Mouse (Mus musculus): ENCODE results near the gene Fut7. TPM values are rescaled to one million over a fixed set of nuclear protein-coding genes. Genes with fewer than 3 reads are reported as not detected.
A peak's percentile ranks its signal among the peaks of the same experiment; 100 is the strongest.

Gene Fut7
- total and polyA plus RNA-seq, 3 experiments: 0.17 to 0.57 (median 0.17) TPM

DNA sequence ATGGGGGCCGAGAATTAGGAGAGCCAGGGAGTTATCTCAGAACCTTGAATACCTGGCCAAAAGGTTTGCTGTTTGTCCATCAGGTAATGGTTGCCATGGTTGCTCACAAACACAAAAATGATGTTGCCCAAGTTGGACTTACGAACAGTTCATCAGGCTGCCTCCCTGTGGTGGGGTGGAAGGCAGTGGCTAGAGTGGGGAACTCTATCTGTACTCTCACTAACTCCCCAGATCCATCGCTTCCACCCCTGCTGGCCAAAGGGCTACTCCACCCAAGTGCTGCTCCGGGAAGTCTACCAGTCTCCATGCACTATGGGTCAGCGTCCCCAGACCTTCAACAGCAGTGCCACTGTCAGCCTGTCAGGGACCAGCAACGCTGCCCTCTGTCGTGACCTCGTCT, 24.0 kb upstream of the Fut7 start, which contains the start of gene Npdc1:
Gene Npdc1, plus strand, starts transcription at position 301 of the 400 bp plus-strand sequence.
- in situ Hi-C loops (cut with MboI; ENCODE audit: low pct_ligation_motif_present, low pct_unique_long_range_greater_than_20kb, low sequenced_read_pairs): no loop called here

GRCm38 (mm10) chr2:25400291-25400690, 22.8 kb upstream of the Fut7 start:
- H3K4me1 ChIP-seq (ENCODE audit: control insufficient read depth in 1 of 2, insufficient read depth in 2 of 2): no peaks in the 10 kb centered on the region
- H3K36me3 ChIP-seq (replicated peaks in 1 of 2; ENCODE audit: control insufficient read depth in 1 of 2, insufficient read depth in 1 of 2, low read length in 1 of 2): no peaks in the 10 kb centered on the region
- no peak for DNase-seq (ENCODE audit: extremely low read depth)
- TF ChIP-seq E2F4 (IDR thresholded peaks at IDR 0.05; ENCODE audit: insufficient replicate concordance, low read depth, low read length) (no peak), GABPA (IDR thresholded peaks at IDR 0.05; ENCODE audit: insufficient replicate concordance, low read depth, low read length) (no peak), TBP (conservative IDR thresholded peaks at IDR 0.05; ENCODE audit: low read depth, low read length) (no peak), CHD1 (IDR thresholded peaks at IDR 0.05; ENCODE audit: low read depth, low read length) (no peak), ZMIZ1 (IDR thresholded peaks at IDR 0.05; ENCODE audit: low read depth, low read length) (no peak), NELFE (IDR thresholded peaks at IDR 0.05; ENCODE audit: low read depth, low read length) (no peak), ZNF384 (IDR thresholded peaks at IDR 0.05; ENCODE audit: low read depth, low read length) (no peak), MAFK (IDR thresholded peaks at IDR 0.05; ENCODE audit: insufficient replicate concordance, low read length) (no peak), POLR2AphosphoS2 (IDR thresholded peaks at IDR 0.05; ENCODE audit: low read depth, low read length) (no peak), PAX5 (IDR thresholded peaks at IDR 0.05; ENCODE audit: low read length) (no peak)
- H3K79me2 ChIP-seq (replicated peaks; ENCODE audit: control insufficient read depth, extremely low read depth, insufficient read depth, poor library complexity, severe bottlenecking): no peaks in the 10 kb centered on the region
- no peak overlapping the region for H3K4me3 ChIP-seq (replicated peaks in 1 of 3; ENCODE audit: low read depth in 2 of 3, low read length in 2 of 3, poor library complexity in 1 of 3)
- no peak overlapping the region for H3K27ac ChIP-seq (ENCODE audit: insufficient read depth, low read depth)
- dilution Hi-C loops (cut with MboI; ENCODE audit: extremely low pct_ligation_motif_present, extremely low pct_unique_long_range_greater_than_20kb, low sequenced_read_pairs): no loop called here
- H3K27me3 ChIP-seq (replicated peaks): peaks cover 94% of the 10 kb centered on the region
- H3K9ac ChIP-seq (ENCODE audit: insufficient read depth, low read depth): no peak overlapping the region
- in situ Hi-C loops (cut with MboI; ENCODE audit: low pct_ligation_motif_present, low pct_unique_long_range_greater_than_20kb, low sequenced_read_pairs): loop anchor here (5.0 kb wide), 1 partner anchor 33 kb away; the partner anchor contains the start of gene Uap1l1
- H3K9me3 ChIP-seq (replicated peaks; ENCODE audit: low read length): no peaks in the 10 kb centered on the region
- no peak overlapping the region for H3K4me2 ChIP-seq (ENCODE audit: insufficient read depth, low read depth, poor library complexity, severe bottlenecking)

More for the DNA sequence above, 24.0 kb upstream of the Fut7 start, which contains the start of gene Npdc1:
- TF ChIP-seq KAT2A (IDR thresholded peaks at IDR 0.05; ENCODE audit: insufficient replicate concordance, low read length) (no peak), MXI1 (IDR thresholded peaks at IDR 0.05; ENCODE audit: low read depth, low read length) (no peak)
- Histone ChIP-seq H3K4me2 (ENCODE audit: insufficient read depth, low read depth, poor library complexity, severe bottlenecking) (no peak within 1 kb of the TSS), H3K79me2 (replicated peaks; ENCODE audit: control insufficient read depth, extremely low read depth, insufficient read depth, poor library complexity, severe bottlenecking) (no peaks in the 10 kb centered on the region), H3K4me3 (replicated peaks in 1 of 3; ENCODE audit: low read depth in 2 of 3, low read length in 2 of 3, poor library complexity in 1 of 3) (no peak within 1 kb of the TSS), H3K36me3 (replicated peaks in 1 of 2; ENCODE audit: control insufficient read depth in 1 of 2, insufficient read depth in 1 of 2, low read length in 1 of 2) (no peaks in the 10 kb centered on the region), H3K9ac (ENCODE audit: insufficient read depth, low read depth) (no peak within 1 kb of the TSS), H3K27me3 (replicated peaks) (peaks cover 95% of the 10 kb centered on the region), H3K27ac (ENCODE audit: insufficient read depth, low read depth) (no peak within 1 kb of the TSS), H3K9me3 (replicated peaks; ENCODE audit: low read length) (no peaks in the 10 kb centered on the region), H3K4me1 (ENCODE audit: control insufficient read depth in 1 of 2, insufficient read depth in 2 of 2) (no peaks in the 10 kb centered on the region)
- no peak for DNase-seq (ENCODE audit: extremely low read depth)
- dilution Hi-C loops (cut with MboI; ENCODE audit: extremely low pct_ligation_motif_present, extremely low pct_unique_long_range_greater_than_20kb, low sequenced_read_pairs): no loop called here

DNA sequence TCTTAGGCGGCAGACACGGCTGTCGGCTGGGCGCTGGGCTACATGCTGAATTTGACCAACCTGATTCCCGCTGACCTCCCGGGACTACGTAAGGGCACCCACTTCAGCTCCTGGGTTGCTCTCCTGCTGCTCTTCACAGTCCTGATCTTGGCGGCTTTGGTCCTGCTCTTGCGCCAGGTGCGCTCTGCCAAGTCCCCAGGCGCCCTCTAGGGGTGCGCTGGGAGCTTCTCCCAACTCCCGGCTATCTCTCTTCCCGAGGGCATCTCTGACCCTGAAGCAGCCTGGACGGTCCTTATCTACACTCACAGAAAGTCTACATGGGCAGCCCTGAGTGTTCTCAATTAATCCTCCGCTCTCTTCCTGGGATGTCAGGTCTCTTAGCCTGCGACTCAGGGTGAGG, 22.3 kb upstream of the Fut7 start:
- DNase-seq (ENCODE audit: extremely low read depth): no peak
- Histone ChIP-seq H3K4me1 (ENCODE audit: control insufficient read depth in 1 of 2, insufficient read depth in 2 of 2) (no peaks in the 10 kb centered on the region), H3K4me3 (replicated peaks in 1 of 3; ENCODE audit: low read depth in 2 of 3, low read length in 2 of 3, poor library complexity in 1 of 3) (no peak overlapping the region), H3K9me3 (replicated peaks; ENCODE audit: low read length) (no peaks in the 10 kb centered on the region), H3K4me2 (ENCODE audit: insufficient read depth, low read depth, poor library complexity, severe bottlenecking) (no peak overlapping the region), H3K9ac (ENCODE audit: insufficient read depth, low read depth) (no peak overlapping the region), H3K79me2 (replicated peaks; ENCODE audit: control insufficient read depth, extremely low read depth, insufficient read depth, poor library complexity, severe bottlenecking) (no peaks in the 10 kb centered on the region), H3K27ac (ENCODE audit: insufficient read depth, low read depth) (no peak overlapping the region), H3K36me3 (replicated peaks in 1 of 2; ENCODE audit: control insufficient read depth in 1 of 2, insufficient read depth in 1 of 2, low read length in 1 of 2) (no peaks in the 10 kb centered on the region), H3K27me3 (replicated peaks) (peaks cover 94% of the 10 kb centered on the region)
- dilution Hi-C loops (cut with MboI; ENCODE audit: extremely low pct_ligation_motif_present, extremely low pct_unique_long_range_greater_than_20kb, low sequenced_read_pairs): no loop called here
- TF ChIP-seq CHD2 (IDR thresholded peaks at IDR 0.05; ENCODE audit: low read length) (no peak), CHD1 (IDR thresholded peaks at IDR 0.05; ENCODE audit: low read depth, low read length) (no peak), CTCF (conservative IDR thresholded peaks at IDR 0.05 in 1 of 2, IDR thresholded peaks at IDR 0.05 in 1 of 2; ENCODE audit: low read depth in 2 of 2, low read length in 2 of 2) (peak in 1 of 2 experiments; percentile 79; a peak in 3 of 4 replicates), E2F4 (IDR thresholded peaks at IDR 0.05; ENCODE audit: insufficient replicate concordance, low read depth, low read length) (no peak), MAZ (IDR thresholded peaks at IDR 0.05; ENCODE audit: low read depth, low read length) (no peak), ETS1 (conservative IDR thresholded peaks at IDR 0.05; ENCODE audit: low read depth, low read length) (no peak), SMC3 (IDR thresholded peaks at IDR 0.05; ENCODE audit: low read depth, low read length) (peak; percentile 48), MXI1 (IDR thresholded peaks at IDR 0.05; ENCODE audit: low read depth, low read length) (no peak), POLR2A (IDR thresholded peaks at IDR 0.05; ENCODE audit: low read depth, low read length) (no peak), RAD21 (IDR thresholded peaks at IDR 0.05; ENCODE audit: low read depth, low read length) (peak; percentile 62), ELF1 (IDR thresholded peaks at IDR 0.05; ENCODE audit: low read depth, low read length) (no peak), NELFE (IDR thresholded peaks at IDR 0.05; ENCODE audit: low read depth, low read length) (peak; percentile 30; the same call in 1 of the 2 replicates), NRF1 (IDR thresholded peaks at IDR 0.05; ENCODE audit: low read depth, low read length) (no peak), BHLHE40 (IDR thresholded peaks at IDR 0.05; ENCODE audit: low read depth, low read length) (no peak)
- in situ Hi-C loops (cut with MboI; ENCODE audit: low pct_ligation_motif_present, low pct_unique_long_range_greater_than_20kb, low sequenced_read_pairs): loop anchor here (5.0 kb wide), 1 partner anchor 33 kb away; the partner anchor contains the start of gene Uap1l1

All from CH12.LX (cell line).